Mouse (Mus musculus): ENCODE measurements at regions not wholly inside any gene's neighbourhood (a gene's known extent, or its start where the extent isn't known, plus 50 kb on each side); places are given as distances from the start of the nearest gene placed in this dataset.

DNA sequence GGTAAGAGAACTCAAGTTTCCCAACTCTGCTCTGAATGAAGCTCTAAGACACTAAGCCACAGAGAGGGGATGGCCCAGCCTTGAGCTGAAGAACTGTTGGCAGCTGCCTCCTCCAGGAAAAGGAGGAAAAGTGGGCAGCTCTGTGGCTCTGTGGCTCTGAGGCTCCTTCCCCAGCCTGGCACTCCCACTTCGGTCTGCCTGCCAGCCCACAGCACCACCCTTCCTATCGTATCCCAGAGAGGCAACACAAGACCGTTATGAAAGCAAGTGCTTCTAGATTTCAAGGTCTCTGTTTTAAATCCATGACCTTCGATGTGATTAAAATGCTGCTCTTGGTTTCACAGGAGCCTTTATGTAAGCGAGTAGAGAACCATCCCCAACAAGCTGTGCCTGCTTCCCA, 53.5 kb upstream of the Kcna5 start:
- DNase-seq (ENCODE audit: low spot score in 2 of 2) = no peak

GRCm38 (mm10) chr6:126587476-126587875, 52.3 kb upstream of the Kcna5 start:
- no peak for DNase-seq (ENCODE audit: low spot score in 2 of 2)

GRCm38 (mm10) chr6:126585813-126586212, 50.6 kb upstream of the Kcna5 start:
- peak; percentile 87 to 89 for DNase-seq (ENCODE audit: low spot score in 2 of 2)

Data from frontal cortex, postnatal 36 days (tissue).